Mouse (Mus musculus): ENCODE data around the gene Gm11634. TPM values are rescaled to one million over a fixed set of nuclear protein-coding genes. Genes with fewer than 3 reads are reported as not detected.
A peak's percentile ranks its signal among the peaks of the same experiment; 100 is the strongest.

Gm11634 gene
- total and polyA plus RNA-seq, 3 experiments = not detected

- Histone ChIP-seq H3K4me1 (ENCODE audit: control insufficient read depth in 1 of 2, insufficient read depth in 2 of 2, low read length in 2 of 2) (peaks cover 5 to 14% of the 10 kb centered on the region in 2 experiments), H3K27me3 (ENCODE audit: control insufficient read depth in 1 of 2, insufficient read depth in 2 of 2, low read length in 2 of 2) (peaks cover 0 to 2% of the 10 kb centered on the region in 2 experiments; a peak in 1 of 4 replicates), H3K9ac (ENCODE audit: control insufficient read depth, low read depth, low read length, poor library complexity, severe bottlenecking) (no peak overlapping the region), H3K9me3 (replicated peaks; ENCODE audit: insufficient read depth, low read length) (no peaks in the 10 kb centered on the region), H3K79me2 (ENCODE audit: control insufficient read depth, insufficient read depth, low read length, poor library complexity) (no peaks in the 10 kb centered on the region), H3K4me3 (ENCODE audit: control insufficient read depth in 1 of 2, insufficient read depth in 1 of 2, low read depth in 2 of 2, low read length in 2 of 2) (no peak overlapping the region), H3K36me3 (ENCODE audit: control insufficient read depth in 1 of 2, insufficient read depth in 2 of 2, low read length in 2 of 2) (peaks cover 0 to 10% of the 10 kb centered on the region in 2 experiments; a peak in 2 of 4 replicates), H3K27ac (ENCODE audit: control insufficient read depth, low read depth, low read length) (no peak overlapping the region)
- TF ChIP-seq POLR2A (IDR thresholded peaks at IDR 0.05; ENCODE audit: control insufficient read depth in 1 of 2, insufficient read depth in 1 of 2, low read depth in 1 of 2, low read length in 2 of 2, poor library complexity in 1 of 2) = no peak
- TF ChIP-seq UBTF (IDR thresholded peaks at IDR 0.05; ENCODE audit: borderline replicate concordance, insufficient read depth, low read depth, low read length) = no peak
- no peak for TF ChIP-seq TAL1 (IDR thresholded peaks at IDR 0.05; ENCODE audit: low read length)
- no peak for TF ChIP-seq HCFC1 (IDR thresholded peaks at IDR 0.05; ENCODE audit: low read depth, low read length)
- no peak for TF ChIP-seq MEF2A (IDR thresholded peaks at IDR 0.05; ENCODE audit: extremely low read depth, insufficient replicate concordance, low read depth, low read length, poor library complexity, severe bottlenecking)
- TF ChIP-seq NRF1 (IDR thresholded peaks at IDR 0.05; ENCODE audit: insufficient read depth, low read depth, low read length, poor library complexity, severe bottlenecking) = no peak
- no peak for TF ChIP-seq RCOR1 (IDR thresholded peaks at IDR 0.05; ENCODE audit: low read depth, low read length)
- TF ChIP-seq CHD2 (IDR thresholded peaks at IDR 0.05; ENCODE audit: low read length) = no peak
- no peak for TF ChIP-seq MYB (IDR thresholded peaks at IDR 0.05; ENCODE audit: low read depth, low read length)
- TF ChIP-seq ZMIZ1 (IDR thresholded peaks at IDR 0.05; ENCODE audit: low read depth, low read length) = no peak
- TF ChIP-seq MXI1 (IDR thresholded peaks at IDR 0.05; ENCODE audit: low read depth, low read length) = no peak
- TF ChIP-seq MAFK (IDR thresholded peaks at IDR 0.05; ENCODE audit: borderline replicate concordance, low read depth, low read length) = no peak
- TF ChIP-seq MAX (IDR thresholded peaks at IDR 0.05; ENCODE audit: low read length) = no peak
- no peak for TF ChIP-seq GABPA (IDR thresholded peaks at IDR 0.05; ENCODE audit: low read depth, low read length)
- TF ChIP-seq ZC3H11A (IDR thresholded peaks at IDR 0.05; ENCODE audit: low read depth, low read length) = no peak
- DNase-seq (ENCODE audit: low read depth, low spot score) = no peak
Observed at GRCm38 (mm10) chr11:101613596-101613995, 14.5 kb upstream of the Gm11634 start.

- no peaks in the 10 kb centered on the region for H3K9me3 ChIP-seq (replicated peaks; ENCODE audit: insufficient read depth, low read length)
- peaks cover 0 to 8% of the 10 kb centered on the region in 2 experiments; a peak in 2 of 4 replicates for H3K36me3 ChIP-seq (ENCODE audit: control insufficient read depth in 1 of 2, insufficient read depth in 2 of 2, low read length in 2 of 2)
- peak; percentile 59 for DNase-seq (ENCODE audit: low read depth, low spot score)
- H3K4me3 ChIP-seq (ENCODE audit: control insufficient read depth in 1 of 2, insufficient read depth in 1 of 2, low read depth in 2 of 2, low read length in 2 of 2) = peak overlapping the region; percentile 28 to 34
- peaks cover 0 to 2% of the 10 kb centered on the region in 2 experiments; a peak in 1 of 4 replicates for H3K27me3 ChIP-seq (ENCODE audit: control insufficient read depth in 1 of 2, insufficient read depth in 2 of 2, low read length in 2 of 2)
- H3K4me1 ChIP-seq (ENCODE audit: control insufficient read depth in 1 of 2, insufficient read depth in 2 of 2, low read length in 2 of 2) = peaks cover 5 to 8% of the 10 kb centered on the region in 2 experiments
- no peak overlapping the region for H3K27ac ChIP-seq (ENCODE audit: control insufficient read depth, low read depth, low read length)
- TF ChIP-seq MAZ (IDR thresholded peaks at IDR 0.05; ENCODE audit: low read depth, low read length) = no peak
- TF ChIP-seq BHLHE40 (IDR thresholded peaks at IDR 0.05; ENCODE audit: borderline replicate concordance, low read depth, low read length) = no peak
- no peak for TF ChIP-seq JUND (IDR thresholded peaks at IDR 0.05; ENCODE audit: low read depth, low read length)
- TF ChIP-seq SIN3A (IDR thresholded peaks at IDR 0.05; ENCODE audit: low read length) = no peak
- no peak for TF ChIP-seq ETS1 (IDR thresholded peaks at IDR 0.05; ENCODE audit: low read depth, low read length)
- TF ChIP-seq TAL1 (IDR thresholded peaks at IDR 0.05; ENCODE audit: low read length) = no peak
- TF ChIP-seq MXI1 (IDR thresholded peaks at IDR 0.05; ENCODE audit: low read depth, low read length) = peak; percentile 72; the same call in 1 of the 2 replicates
- TF ChIP-seq NRF1 (IDR thresholded peaks at IDR 0.05; ENCODE audit: insufficient read depth, low read depth, low read length, poor library complexity, severe bottlenecking) = no peak
- no peak; the same call in 1 of the 2 replicates for TF ChIP-seq RCOR1 (IDR thresholded peaks at IDR 0.05; ENCODE audit: low read depth, low read length)
- no peak for TF ChIP-seq E2F4 (IDR thresholded peaks at IDR 0.05; ENCODE audit: borderline replicate concordance, low read depth, low read length)
- 0 out of 2 replicates have a peak, but pooled peaks have one; percentile 38 for TF ChIP-seq MYC (IDR thresholded peaks at IDR 0.05; ENCODE audit: low read depth, low read length)
- peak; percentile 56; the same call in 1 of the 2 replicates for TF ChIP-seq USF1 (IDR thresholded peaks at IDR 0.05; ENCODE audit: low read depth, low read length)
- peak; percentile 71 for TF ChIP-seq MAX (IDR thresholded peaks at IDR 0.05; ENCODE audit: low read length)
- TF ChIP-seq CTCF (IDR thresholded peaks at IDR 0.05 in 2 of 3, conservative IDR thresholded peaks at IDR 0.05 in 1 of 3; ENCODE audit: control insufficient read depth in 1 of 3, insufficient read depth in 1 of 3, low read depth in 2 of 3, low read length in 3 of 3, poor library complexity in 1 of 3, severe bottlenecking in 1 of 3) = no peak
- no peak for TF ChIP-seq POLR2A (IDR thresholded peaks at IDR 0.05; ENCODE audit: control insufficient read depth in 1 of 2, insufficient read depth in 1 of 2, low read depth in 1 of 2, low read length in 2 of 2, poor library complexity in 1 of 2)
- peak; percentile 82 for TF ChIP-seq MYB (IDR thresholded peaks at IDR 0.05; ENCODE audit: low read depth, low read length)
- TF ChIP-seq MAFK (IDR thresholded peaks at IDR 0.05; ENCODE audit: borderline replicate concordance, low read depth, low read length) = no peak
- TF ChIP-seq MEF2A (IDR thresholded peaks at IDR 0.05; ENCODE audit: extremely low read depth, insufficient replicate concordance, low read depth, low read length, poor library complexity, severe bottlenecking) = no peak
- no peak for TF ChIP-seq TBP (IDR thresholded peaks at IDR 0.05; ENCODE audit: low read depth, low read length)
- TF ChIP-seq ZMIZ1 (IDR thresholded peaks at IDR 0.05; ENCODE audit: low read depth, low read length) = no peak
- TF ChIP-seq POLR2AphosphoS2 (IDR thresholded peaks at IDR 0.05; ENCODE audit: low read length) = no peak
- TF ChIP-seq UBTF (IDR thresholded peaks at IDR 0.05; ENCODE audit: borderline replicate concordance, insufficient read depth, low read depth, low read length) = no peak
- no peak for TF ChIP-seq KAT2A (conservative IDR thresholded peaks at IDR 0.05; ENCODE audit: low read depth, low read length)
- H3K79me2 ChIP-seq (ENCODE audit: control insufficient read depth, insufficient read depth, low read length, poor library complexity) = no peaks in the 10 kb centered on the region
- H3K9ac ChIP-seq (ENCODE audit: control insufficient read depth, low read depth, low read length, poor library complexity, severe bottlenecking) = peak overlapping the region; percentile 19; the same call in 1 of the 2 replicates
Observed at GRCm38 (mm10) chr11:101610445-101610844, 11.4 kb upstream of the Gm11634 start.

Data from MEL (cell line).